ENCODE assay signal across 27 mouse cellular contexts in genomic region chr5:67726810-67727209, GRCm38 (mm10).
"Had no signal": no experiment of that assay in that cellular context is flagged by ENCODE, and none has a peak within 500 bp of the region (broad histone marks: within the 10 kb centered on the region; RNA-seq: fewer than 3 reads in every experiment).

No protein-coding gene starts in this region.

- H3K4me3 ChIP-seq: gastrocnemius, adult 2 months; heart, embryonic 10.5 days; heart, embryonic 12.5 days; hindbrain, embryonic 10.5 days; hindbrain, embryonic 12.5 days; intestine, embryonic 15.5 days; left cerebral cortex, adult 2 months; limb, embryonic 10.5 days; limb, embryonic 12.5 days; liver, embryonic 13.5 days; liver, embryonic 15.5 days had no signal

- ATAC-seq: forebrain, embryonic 16.5 days; hindbrain, embryonic 16.5 days; inflammation-experienced regulatory T-cells, adult 6 months; intestine, embryonic 15.5 days; intestine, postnatal 0 days; liver, postnatal 0 days had no signal

- H3K27me3 ChIP-seq: heart, embryonic 12.5 days; hindbrain, embryonic 12.5 days; intestine, embryonic 15.5 days; liver, embryonic 13.5 days; liver, embryonic 15.5 days had no signal

- H3K4me1 ChIP-seq: heart, embryonic 10.5 days; hindbrain, embryonic 10.5 days; hindbrain, embryonic 12.5 days; intestine, embryonic 15.5 days; limb, embryonic 10.5 days; liver, embryonic 13.5 days; liver, embryonic 15.5 days had no signal

- H3K9me3 ChIP-seq: heart, embryonic 10.5 days; heart, embryonic 12.5 days; hindbrain, embryonic 10.5 days; hindbrain, embryonic 12.5 days; intestine, embryonic 15.5 days; limb, embryonic 10.5 days; limb, embryonic 12.5 days; liver, embryonic 13.5 days; liver, embryonic 15.5 days had no signal

- H3K9ac ChIP-seq: heart, embryonic 12.5 days; hindbrain, embryonic 12.5 days; hindbrain, embryonic 14.5 days; intestine, embryonic 15.5 days; limb, embryonic 12.5 days; liver, embryonic 13.5 days; liver, embryonic 15.5 days; liver, postnatal 0 days had no signal

- H3K4me2 ChIP-seq: heart, embryonic 12.5 days; hindbrain, embryonic 12.5 days; hindbrain, embryonic 14.5 days; intestine, embryonic 15.5 days; limb, embryonic 12.5 days; liver, embryonic 11.5 days; liver, embryonic 13.5 days; liver, embryonic 15.5 days had no signal

- H3K27ac ChIP-seq: gastrocnemius, adult 2 months; heart, embryonic 10.5 days; hindbrain, embryonic 10.5 days; hindbrain, embryonic 12.5 days; hindbrain, embryonic 14.5 days; intestine, embryonic 15.5 days; left cerebral cortex, adult 2 months; limb, embryonic 10.5 days; limb, embryonic 12.5 days; liver, embryonic 13.5 days; liver, embryonic 15.5 days had no signal

- DNase-seq: gastrocnemius, adult 2 months; gastrocnemius, postnatal 10 days; gastrocnemius, postnatal 25 days; heart, adult 18-20 months; heart, postnatal 10 days; heart, postnatal 4 days; kidney, adult 8-10 months; kidney, postnatal 25 days; layer of hippocampus, adult 9-11 months; liver; liver, embryonic 13.5 days; liver, postnatal 0 days had no signal

- H3K36me3 ChIP-seq: heart, embryonic 10.5 days; heart, embryonic 12.5 days; hindbrain, embryonic 12.5 days; intestine, embryonic 15.5 days; limb, embryonic 10.5 days; limb, embryonic 12.5 days had no signal
